Mouse (Mus musculus) gastrocnemius, postnatal 10 days (tissue): Measurements from ENCODE around the gene Olfr586. TPM values are rescaled to one million over a fixed set of nuclear protein-coding genes. Genes with fewer than 3 reads are reported as not detected.

Experiments used
- DNase-seq: peaks from one replicate; pipeline ENCODE4 v3.0.0; 2021; ENCODE audit warnings: mixed read lengths
- long read RNA-seq, 2 experiments: library from polyadenylated mRNA; stranded (forward); transcript quantifications; one replicate each; pipeline ENCODE4 v2.0.0; 2021
- total RNA-seq, 2 experiments: library from RNA; stranded (reverse); gene quantifications; 2 replicates each; pipeline ENCODE4 v1.2.3; 2021

Olfr586 gene
- total RNA-seq = not detected
- long read RNA-seq, experiment 1 = 0 reads
- long read RNA-seq, experiment 2 = 0 reads

GRCm38 (mm10) chr7:103125538-103125937 is at the start of gene Olfr586:
Olfr586 (minus strand) TSS chr7:103125638.
- DNase-seq = no peak

DNA sequence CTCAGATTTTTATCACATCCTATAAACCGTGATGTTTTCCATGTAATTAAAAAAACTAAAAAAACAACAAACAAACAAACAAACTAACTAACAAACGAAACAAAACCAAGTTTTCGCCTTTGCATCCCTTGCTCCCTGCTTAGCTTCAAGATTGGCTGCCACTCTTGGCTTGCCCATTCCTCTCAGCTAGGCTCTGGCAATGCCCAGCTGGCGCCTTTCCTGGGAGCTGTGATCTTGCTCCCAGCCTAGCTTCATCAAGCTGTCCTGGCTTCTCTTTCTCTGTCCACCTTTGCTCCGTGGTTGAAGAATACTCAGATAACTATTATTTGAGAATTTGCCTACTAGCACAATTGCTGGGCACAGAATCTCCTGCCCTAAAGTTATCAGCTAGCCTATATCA is 44.3 kb upstream of the Olfr586 start:
- DNase-seq = no peak

- no peak for DNase-seq
Measured at GRCm38 (mm10) chr7:103156256-103156655, 30.8 kb upstream of the Olfr586 start, which contains the start of gene Olfr589. Olfr589 (minus strand) TSS chr7:103156356.

- no peak for DNase-seq
Measured at GRCm38 (mm10) chr7:103140579-103140978, 15.1 kb upstream of the Olfr586 start, which contains the start of gene Olfr588-ps1. Olfr588-ps1 (plus strand) TSS chr7:103140879.

DNA sequence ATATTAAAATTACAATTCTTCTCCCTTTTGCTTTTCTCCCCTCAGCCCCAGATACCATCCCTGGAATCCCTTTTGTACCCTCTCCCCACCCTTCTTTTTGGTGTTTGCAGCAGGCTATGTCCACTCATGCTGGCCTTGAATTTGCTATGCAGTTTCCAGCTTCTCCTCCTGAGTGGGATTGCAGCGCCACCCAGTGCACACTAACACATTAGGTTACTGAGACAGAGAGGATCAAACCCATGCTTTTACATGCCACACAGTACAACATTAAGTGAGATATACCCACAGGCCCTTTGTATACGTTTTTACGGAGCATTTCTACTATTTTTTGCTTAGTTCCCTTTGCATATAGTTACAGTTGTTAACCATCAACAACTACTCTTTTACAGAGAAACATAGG is 6.0 kb downstream of the Olfr586 start:
- no peak for DNase-seq

DNA sequence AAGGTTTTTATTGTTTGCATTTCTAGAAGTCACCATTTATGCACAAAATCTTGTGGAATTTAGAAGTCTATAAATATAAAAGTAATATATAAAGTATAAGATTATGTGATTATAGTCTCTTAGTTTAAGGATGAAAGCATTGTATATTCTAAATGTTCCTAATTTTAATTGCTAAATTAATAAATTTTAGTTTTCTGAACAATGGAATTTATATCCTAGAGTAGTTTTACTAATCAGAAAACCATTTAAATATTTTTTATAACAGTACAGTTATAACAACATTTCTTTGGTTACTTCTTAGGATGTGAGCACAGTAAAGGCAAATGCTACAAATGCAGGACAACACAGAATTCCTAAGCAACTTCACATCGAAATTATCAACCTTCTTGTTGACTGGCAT is 28.0 kb downstream of the Olfr586 start, which contains the start of gene Olfr585:
TSS of gene Olfr585 (plus strand) at position 301 of the 400 bp plus-strand sequence.
- no peak for DNase-seq

GRCm38 (mm10) chr7:103081585-103081984 is 43.9 kb downstream of the Olfr586 start, which contains the start of gene Olfr584:
Olfr584 (plus strand) TSS chr7:103081885.
- no peak for DNase-seq

Other genes with a start within 250 kb of the Olfr586 start
- gene Olfr568, start 248.5 kb downstream of the Olfr586 start, total RNA-seq = not detected
- gene Olfr569, start 234.8 kb downstream of the Olfr586 start, total RNA-seq = not detected
- not detected for gene Olfr570, start 231.1 kb downstream of the Olfr586 start, total RNA-seq
- not detected for gene Olfr571, start 208.1 kb downstream of the Olfr586 start, total RNA-seq
- not detected for gene Olfr572, start 201.2 kb downstream of the Olfr586 start, total RNA-seq
- gene Olfr573-ps1, start 183.1 kb downstream of the Olfr586 start, total RNA-seq = not detected
- not detected for gene Olfr574, start 177.2 kb downstream of the Olfr586 start, total RNA-seq
- gene Olfr575, start 166.9 kb downstream of the Olfr586 start, total RNA-seq = not detected
- gene Olfr576, start 163.0 kb downstream of the Olfr586 start, total RNA-seq = not detected
- not detected for gene Olfr577, start 149.7 kb downstream of the Olfr586 start, total RNA-seq
- gene Olfr578, start 136.3 kb downstream of the Olfr586 start, total RNA-seq = not detected
- not detected for gene Olfr582, start 87.6 kb downstream of the Olfr586 start, total RNA-seq
- not detected for gene Olfr583, start 74.3 kb downstream of the Olfr586 start, total RNA-seq
- not detected for gene Olfr584, start 43.8 kb downstream of the Olfr586 start, total RNA-seq
- not detected for gene Olfr585, start 27.9 kb downstream of the Olfr586 start, total RNA-seq
- gene Olfr588-ps1, start 15.2 kb upstream of the Olfr586 start, total RNA-seq = not detected
- not detected for gene Olfr589, start 30.7 kb upstream of the Olfr586 start, total RNA-seq
- gene Olfr591, start 52.7 kb upstream of the Olfr586 start, total RNA-seq = not detected
- gene Olfr592, start 59.2 kb upstream of the Olfr586 start, total RNA-seq = not detected
- gene Olfr593, start 86.2 kb upstream of the Olfr586 start, total RNA-seq = not detected
- not detected for gene Olfr594, start 91.4 kb upstream of the Olfr586 start, total RNA-seq
- gene Usp17ld, start 126.9 kb upstream of the Olfr586 start, total RNA-seq = not detected
- gene Olfr596, start 180.0 kb upstream of the Olfr586 start, total RNA-seq = not detected
- gene Olfr597, start 190.7 kb upstream of the Olfr586 start, total RNA-seq = not detected
- not detected for gene Olfr598, start 197.9 kb upstream of the Olfr586 start, total RNA-seq
- not detected for gene Olfr599, start 210.3 kb upstream of the Olfr586 start, total RNA-seq
- gene Olfr600, start 224.0 kb upstream of the Olfr586 start, total RNA-seq = not detected
- not detected for gene Olfr601, start 237.0 kb upstream of the Olfr586 start, total RNA-seq